Mouse (Mus musculus) forebrain, postnatal 0 days (tissue): ENCODE measurements around the gene Snx12. TPM values are rescaled to one million over a fixed set of nuclear protein-coding genes. Genes with fewer than 3 reads are reported as not detected.

Experiments used
- ATAC-seq: fragments of 200-750 bp; cut with Nextera tagmentation; 2 replicates; pipeline ENCODE4 v1.8.0; 2017; ENCODE audit warnings: mild to moderate bottlenecking, moderate library complexity
- DNase-seq: peaks from one replicate; pipeline ENCODE4 v3.0.0-alpha.2; 2015
- H3K27ac ChIP-seq: fragments of 300-500 bp; sonication (generic); 2 replicates; pipeline ENCODE4 v1.5.1; 2014; ENCODE audit warnings: low read depth, mild to moderate bottlenecking, antibody characterized with exemption, low read length, moderate library complexity, mixed read lengths
- H3K27me3 ChIP-seq: fragments of 300-500 bp; sonication (generic); 2 replicates; pipeline ENCODE4 v1.6.1; 2014; ENCODE audit warnings: mild to moderate bottlenecking, low read length, mixed read lengths; ENCODE audit not compliant: insufficient read depth
- H3K36me3 ChIP-seq: fragments of 300-500 bp; sonication (generic); 2 replicates; pipeline ENCODE4 v1.6.1; 2014; ENCODE audit warnings: mild to moderate bottlenecking, moderate library complexity; ENCODE audit not compliant: insufficient read depth
- H3K4me1 ChIP-seq: fragments of 300-500 bp; sonication (generic); 2 replicates; pipeline ENCODE4 v1.6.1; 2014; ENCODE audit warnings: antibody characterized with exemption; ENCODE audit not compliant: insufficient read depth
- H3K4me2 ChIP-seq: fragments of 300-500 bp; sonication (generic); 2 replicates; pipeline ENCODE4 v1.6.1; 2014; ENCODE audit warnings: low read depth, mild to moderate bottlenecking, moderate library complexity
- H3K4me3 ChIP-seq: fragments of 300-500 bp; sonication (generic); 2 replicates; pipeline ENCODE4 v1.5.1; 2014; ENCODE audit warnings: low read depth, low read length, mixed read lengths
- H3K9ac ChIP-seq: fragments of 300-500 bp; sonication (generic); 2 replicates; pipeline ENCODE4 v1.6.1; 2014; ENCODE audit warnings: mild to moderate bottlenecking
- H3K9me3 ChIP-seq: fragments of 300-500 bp; sonication (generic); 2 replicates; pipeline ENCODE4 v1.6.1; 2016; ENCODE audit warnings: low read length
- CTCF ChIP-seq: sonication (generic); IDR thresholded peaks from 2 replicates; pipeline ENCODE4 v1.5.1; 2016; ENCODE audit warnings: antibody characterized with exemption, control low read depth, low read depth
- WGBS: fragments of 180-500 bp; shearing (Covaris S2); extraction: QIAGEN DNeasy Blood & Tissue Kit; methylation state at CpG from one replicate; pipeline ENCODE4 v1.1.7; 2014; 5-methylcytosine and 5-hydroxymethylcytosine counted together
- polyA plus RNA-seq: library from polyadenylated mRNA; unstranded; fragments of >200 nt; fragmentation: Nextera tagmentation; extraction: Ambion mirVana; gene quantifications from 2 replicates; pipeline ENCODE4 v1.2.1, GENCODE M21; 2015
- total RNA-seq: library from RNA; depleted of rRNA; stranded (reverse); fragments of >200 nt; gene quantifications from 2 replicates; pipeline ENCODE4 v1.2.3, GENCODE M21; 2014; rRNA removed

Snx12 gene
- total and polyA plus RNA-seq, 2 experiments from 2014 or later: 42.8 to 52.4 TPM

DNA sequence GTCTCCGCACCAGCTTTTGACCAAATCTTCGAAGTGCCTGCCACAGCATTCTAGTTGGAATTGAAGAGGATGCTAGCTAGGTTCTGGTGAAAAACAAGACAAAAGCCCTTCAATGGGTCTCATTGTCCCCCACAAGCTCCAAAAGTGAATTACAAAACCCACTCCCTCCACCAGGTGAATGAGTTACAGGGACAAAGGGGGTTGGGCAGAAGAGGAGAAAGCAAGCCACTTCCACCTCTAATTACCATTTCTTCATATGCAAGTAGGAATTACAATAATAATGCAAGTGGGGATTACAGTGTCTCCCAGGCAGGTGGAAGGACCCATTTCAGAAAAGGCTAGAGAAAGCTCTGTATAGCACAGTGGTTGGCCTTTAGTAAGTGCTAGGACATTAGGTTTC is 138.2 kb downstream of the Snx12 start:
- H3K27ac ChIP-seq: no peak overlapping the region
- H3K4me1 ChIP-seq: no peaks in the 10 kb centered on the region
- ATAC-seq (no peak), DNase-seq (no peak)
- no peak for TF ChIP-seq CTCF
- H3K4me2 ChIP-seq: 0 out of 2 replicates have a peak overlapping the region, but pooled peaks have one; percentile 49
- H3K4me3 ChIP-seq: no peak overlapping the region
- no peaks in the 10 kb centered on the region for H3K27me3 ChIP-seq
- no peak overlapping the region for H3K9ac ChIP-seq
- no peaks in the 10 kb centered on the region for H3K36me3 ChIP-seq
- H3K9me3 ChIP-seq: no peaks in the 10 kb centered on the region
- 69% methylated on average over 2 of the region's 2 CpGs for whole genome bisulfite sequencing

DNA sequence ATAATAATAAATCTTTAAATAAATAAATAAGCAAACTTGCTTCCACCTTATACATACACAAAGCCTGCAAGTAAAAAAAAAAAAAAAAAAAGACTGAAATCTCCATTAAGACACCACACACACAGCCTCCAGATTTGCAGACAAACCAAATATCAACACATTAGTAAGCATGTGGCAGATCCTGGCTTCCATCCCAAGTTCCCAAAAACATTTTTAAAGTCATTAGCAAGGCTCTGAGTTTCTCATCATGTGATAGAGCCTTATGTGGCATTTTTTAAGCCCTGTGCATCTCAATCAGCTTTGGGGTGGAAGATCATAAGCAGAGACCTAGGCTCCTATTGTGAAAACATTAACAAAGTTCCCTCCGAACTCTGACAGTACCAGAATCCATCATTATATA is 157.1 kb downstream of the Snx12 start:
- Histone ChIP-seq H3K9me3 (no peaks in the 10 kb centered on the region), H3K9ac (no peak overlapping the region), H3K4me1 (no peaks in the 10 kb centered on the region), H3K4me2 (no peak overlapping the region), H3K4me3 (no peak overlapping the region), H3K27me3 (no peaks in the 10 kb centered on the region), H3K27ac (no peak overlapping the region), H3K36me3 (no peaks in the 10 kb centered on the region)
- 52% methylated on average over 1 of the region's 1 CpGs for WGBS
- no peak; the same call in 1 of the 2 replicates for ATAC-seq
- peak; percentile 25 for DNase-seq
- no peak for TF ChIP-seq CTCF

DNA sequence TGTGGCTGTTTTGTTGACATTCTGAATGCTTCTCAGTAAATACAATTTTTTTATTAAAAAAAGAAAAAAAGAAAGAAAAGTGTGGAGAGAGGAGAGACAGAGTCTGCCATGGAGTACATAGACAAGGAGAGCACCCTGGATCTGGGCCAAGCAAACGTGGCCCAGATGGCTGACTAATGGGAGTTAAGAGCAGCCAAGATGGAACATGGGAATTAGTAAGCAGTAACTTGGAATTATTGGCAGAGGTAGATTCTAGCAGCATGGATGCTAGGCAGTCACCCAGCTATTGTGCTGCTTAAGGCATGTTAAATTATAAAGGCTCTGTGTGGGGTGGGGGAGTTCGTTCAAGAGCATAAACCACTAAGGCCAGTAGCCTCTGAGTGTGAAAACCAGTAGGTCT is 158.9 kb downstream of the Snx12 start:
- no peaks in the 10 kb centered on the region for H3K4me1 ChIP-seq
- DNase-seq: peak; percentile 66

DNA sequence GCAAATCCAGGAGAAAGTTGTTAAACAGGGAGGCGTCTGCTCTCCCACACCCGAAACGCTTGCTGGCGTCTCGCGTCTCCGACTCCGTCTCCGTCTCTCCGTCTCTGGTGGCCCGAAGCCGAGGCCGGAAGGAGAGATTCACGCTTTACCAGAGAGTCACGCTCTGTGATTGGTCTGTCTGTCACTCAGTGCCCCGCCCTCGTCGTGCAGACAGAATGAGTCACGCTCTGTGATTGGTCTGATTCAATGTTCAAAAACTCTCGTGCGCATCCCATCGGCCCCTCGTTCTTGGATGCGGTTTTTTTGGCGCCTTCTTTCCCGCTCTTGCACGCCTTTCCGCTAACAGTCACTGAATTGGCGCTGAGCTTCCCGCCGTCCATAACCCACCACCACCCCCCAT is 162.8 kb downstream of the Snx12 start, which contains the start of gene Tex11:
Gene Tex11 (minus strand): TSS at position 127 of the 400 bp plus-strand sequence.
- Histone ChIP-seq H3K4me2 (no peak within 1 kb of the TSS), H3K4me3 (no peak within 1 kb of the TSS), H3K27me3 (no peaks in the 10 kb centered on the region), H3K27ac (no peak within 1 kb of the TSS), H3K36me3 (no peaks in the 10 kb centered on the region), H3K9me3 (no peaks in the 10 kb centered on the region), H3K9ac (no peak within 1 kb of the TSS), H3K4me1 (no peaks in the 10 kb centered on the region)
- DNase-seq: no peak
- no peak for TF ChIP-seq CTCF
- no peak for ATAC-seq
- WGBS: 92% methylated on average over 31 of the region's 31 CpGs

More for the DNA sequence above, 158.9 kb downstream of the Snx12 start:
- H3K9me3 ChIP-seq: no peaks in the 10 kb centered on the region
- no peak overlapping the region for H3K4me3 ChIP-seq
- H3K36me3 ChIP-seq: no peaks in the 10 kb centered on the region
- no peak overlapping the region for H3K4me2 ChIP-seq
- TF ChIP-seq CTCF: no peak
- WGBS: 42% methylated on average over 2 of the region's 2 CpGs
- H3K27me3 ChIP-seq: no peaks in the 10 kb centered on the region
- peak; percentile 71 for ATAC-seq
- H3K9ac ChIP-seq: no peak overlapping the region
- H3K27ac ChIP-seq: no peak overlapping the region

Other genes with a start within 250 kb of the Snx12 start
- 0.15 and 0.24 TPM in 2 replicates for gene Tex11, start 162.9 kb downstream of the Snx12 start, total RNA-seq
- 0.05 and 0.11 TPM in 2 replicates for gene Tex11, start 162.9 kb downstream of the Snx12 start, polyA plus RNA-seq
- 14.8 and 22.7 TPM in 2 replicates for gene Slc7a3, start 136.5 kb downstream of the Snx12 start, total RNA-seq
- gene Slc7a3, start 136.5 kb downstream of the Snx12 start, polyA plus RNA-seq: 10.9 and 18.3 TPM in 2 replicates
- 6.8 and 8.7 TPM in 2 replicates for gene Foxo4, start 32.0 kb upstream of the Snx12 start, total RNA-seq
- 0.65 and 0.75 TPM in 2 replicates for gene Foxo4, start 32.0 kb upstream of the Snx12 start, polyA plus RNA-seq
- gene Gm614, start 41.4 kb upstream of the Snx12 start, total RNA-seq: 0.52 TPM in 1 of 2 replicates, not detected in the other
- gene Gm614, start 41.4 kb upstream of the Snx12 start, polyA plus RNA-seq: not detected in 2 replicates
- gene Il2rg, start 45.7 kb upstream of the Snx12 start, total RNA-seq: 1.2 and 2.6 TPM in 2 replicates
- gene Il2rg, start 45.7 kb upstream of the Snx12 start, polyA plus RNA-seq: 4.2 and 4.5 TPM in 2 replicates
- not detected in 2 replicates for gene Gm20489, start 46.5 kb upstream of the Snx12 start, total RNA-seq
- not detected in 2 replicates for gene Gm20489, start 46.5 kb upstream of the Snx12 start, polyA plus RNA-seq
- 22.0 and 35.7 TPM in 2 replicates for gene Med12, start 51.5 kb upstream of the Snx12 start, total RNA-seq
- gene Med12, start 51.5 kb upstream of the Snx12 start, polyA plus RNA-seq: 7.3 and 14.4 TPM in 2 replicates
- gene Nlgn3, start 76.6 kb upstream of the Snx12 start, total RNA-seq: 114 and 158 TPM in 2 replicates
- gene Nlgn3, start 76.6 kb upstream of the Snx12 start, polyA plus RNA-seq: 65.5 and 81.1 TPM in 2 replicates
- 2.4 and 2.5 TPM in 2 replicates for gene Gjb1, start 153.8 kb upstream of the Snx12 start, total RNA-seq
- 2.1 and 2.2 TPM in 2 replicates for gene Gjb1, start 153.8 kb upstream of the Snx12 start, polyA plus RNA-seq
- gene Zmym3, start 198.3 kb upstream of the Snx12 start, total RNA-seq: 197 and 199 TPM in 2 replicates
- gene Zmym3, start 198.3 kb upstream of the Snx12 start, polyA plus RNA-seq: 94.7 and 102 TPM in 2 replicates
- 379 and 402 TPM in 2 replicates for gene Nono, start 206.8 kb upstream of the Snx12 start, total RNA-seq
- 246 and 266 TPM in 2 replicates for gene Nono, start 206.8 kb upstream of the Snx12 start, polyA plus RNA-seq
- 0.86 and 4.2 TPM in 2 replicates for gene Itgb1bp2, start 226.5 kb upstream of the Snx12 start, total RNA-seq
- gene Itgb1bp2, start 226.5 kb upstream of the Snx12 start, polyA plus RNA-seq: 0.61 and 0.75 TPM in 2 replicates